Mouse (Mus musculus): ENCODE data around the gene Gm49358. TPM values are rescaled to one million over a fixed set of nuclear protein-coding genes. Genes with fewer than 3 reads are reported as not detected.

The Gm49358 gene
- total RNA-seq, 2 experiments from 2014 or later: 12.5 to 13.9 TPM

DNA sequence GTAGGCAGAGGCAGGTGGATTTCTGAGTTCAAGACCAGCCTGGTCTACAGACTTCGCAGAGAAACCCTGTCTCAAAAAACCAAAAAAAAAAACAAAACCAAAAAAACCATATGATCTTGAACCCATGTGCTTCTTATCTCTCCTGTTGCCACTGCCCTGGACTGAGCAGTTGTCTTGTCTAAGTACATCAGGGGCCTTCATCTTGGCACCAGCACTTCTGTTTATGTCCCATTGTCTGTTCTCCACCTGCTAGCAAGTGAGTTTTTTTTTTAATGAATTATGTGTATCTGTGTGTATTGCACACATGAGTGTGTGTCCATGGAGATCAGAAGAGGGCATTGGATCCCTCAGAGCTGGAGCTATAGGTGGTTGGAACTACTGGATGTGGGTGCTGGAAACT is 43.6 kb downstream of the Gm49358 start:
- intact Hi-C loops (cut with DNase I): no loop called here
- no peak for DNase-seq (ENCODE audit: low spot score)

- intact Hi-C loops (cut with DNase I): no loop called here
- no peak for DNase-seq (ENCODE audit: low spot score)
Measured at GRCm38 (mm10) chr10:86808013-86808758, 44.4 kb downstream of the Gm49358 start.

DNA sequence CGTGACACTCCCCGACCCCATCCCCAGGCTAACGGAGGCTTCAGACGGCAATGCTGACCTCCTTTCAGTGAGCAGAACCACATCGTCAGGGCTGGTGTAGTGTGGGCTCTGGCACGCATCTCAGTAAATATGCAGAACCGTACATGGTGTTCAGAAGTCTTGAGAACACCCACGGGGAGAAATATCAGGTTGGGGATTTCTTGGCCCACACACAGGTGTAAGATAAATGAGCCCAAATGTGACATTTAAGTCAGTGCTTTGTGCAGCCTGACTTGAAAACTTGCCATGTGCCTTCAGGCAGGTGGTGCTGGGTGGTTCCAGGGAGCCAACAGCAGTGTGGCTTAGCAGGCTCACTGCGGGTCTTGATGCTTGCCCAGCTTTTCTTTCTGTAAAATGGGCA is 46.2 kb downstream of the Gm49358 start:
- intact Hi-C loops (cut with DNase I): no loop called here
- no peak for DNase-seq (ENCODE audit: low spot score)

DNA sequence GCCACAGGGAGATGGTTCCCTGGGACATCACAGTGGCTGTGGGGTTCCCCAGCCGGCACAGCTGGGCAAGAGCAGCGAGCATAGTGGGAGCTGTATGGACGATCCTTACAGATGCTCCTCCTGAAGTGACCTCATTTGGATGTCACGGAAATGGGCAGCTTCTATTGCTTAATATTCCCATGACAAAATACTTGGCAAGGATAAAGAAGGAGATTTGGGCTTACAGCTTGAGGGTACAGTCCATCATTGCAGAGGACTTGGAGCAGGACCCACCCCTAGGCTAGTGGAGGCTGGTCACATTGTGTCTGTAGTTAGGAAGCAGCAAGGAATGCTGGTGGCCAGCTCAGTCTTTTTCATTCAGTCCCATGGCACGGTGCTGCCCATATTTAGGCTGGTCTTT is 46.8 kb downstream of the Gm49358 start:
- DNase-seq (ENCODE audit: low spot score): no peak
- intact Hi-C loops (cut with DNase I): no loop called here

GRCm38 (mm10) chr10:86814292-86815131 is 50.7 kb downstream of the Gm49358 start:
- intact Hi-C loops (cut with DNase I): loop anchor here (5.0 kb wide), 1 partner anchor 32 kb away; no protein-coding TSS in a partner anchor

GRCm38 (mm10) chr10:86815133-86815532 is 51.4 kb downstream of the Gm49358 start:
- DNase-seq (ENCODE audit: low spot score): no peak
- intact Hi-C loops (cut with DNase I): loop anchor here (5.0 kb wide), 1 partner anchor 33 kb away; no protein-coding TSS in a partner anchor

More at GRCm38 (mm10) chr10:86814292-86815131, 50.7 kb downstream of the Gm49358 start:
- DNase-seq (ENCODE audit: low spot score): no peak

DNA sequence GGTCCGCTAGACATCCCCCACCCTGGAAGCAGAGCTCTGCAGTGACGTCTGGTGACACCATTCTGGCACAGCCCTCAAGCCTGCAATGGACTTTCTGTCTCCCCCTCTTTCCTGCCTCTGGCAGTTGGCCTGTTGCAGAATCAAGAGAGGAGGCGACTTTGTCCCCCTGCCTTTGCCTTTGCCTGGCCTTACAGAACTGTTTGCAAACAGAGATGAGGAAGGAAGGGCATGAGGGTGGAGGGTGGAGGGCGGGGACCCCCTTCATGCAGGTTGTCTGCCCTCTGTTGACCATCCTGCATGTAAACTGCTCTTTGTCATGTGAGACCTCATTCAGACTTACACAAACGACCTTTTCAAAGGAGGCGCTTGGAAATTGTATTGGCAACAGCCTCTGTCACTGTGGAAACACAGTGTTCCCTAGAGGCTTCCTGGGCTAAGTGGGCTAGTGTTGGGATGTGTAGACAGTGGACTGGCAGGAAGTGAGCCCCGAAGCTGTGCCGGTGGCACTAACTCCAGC is 55.9 kb downstream of the Gm49358 start:
- intact Hi-C loops (cut with DNase I): loop anchor here (5.0 kb wide), 1 partner anchor 37 kb away; no protein-coding TSS in a partner anchor
- DNase-seq (ENCODE audit: low spot score): no peak

DNA sequence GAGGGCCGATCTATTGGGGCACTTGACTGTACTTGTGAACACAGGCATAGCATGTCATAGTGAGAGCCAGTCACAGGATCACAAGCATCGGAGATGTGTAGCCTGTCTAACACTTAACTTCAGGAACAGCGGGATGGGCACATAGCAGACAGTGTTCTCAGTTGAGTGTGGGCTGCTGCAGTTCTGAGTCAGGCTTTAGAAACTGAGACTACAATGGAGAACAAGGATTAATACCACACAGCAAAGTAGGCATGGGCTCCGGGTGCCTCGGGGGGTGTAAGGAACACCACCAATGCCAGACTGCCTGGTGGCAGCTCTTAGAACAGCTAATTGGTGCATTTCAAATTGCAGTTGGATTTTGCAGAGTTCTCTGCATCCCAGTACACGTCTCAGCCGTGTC is 57.2 kb downstream of the Gm49358 start:
- no peak for DNase-seq (ENCODE audit: low spot score)
- intact Hi-C loops (cut with DNase I): no loop called here

GRCm38 (mm10) chr10:86824093-86824492 is 60.3 kb downstream of the Gm49358 start:
- no peak for DNase-seq (ENCODE audit: low spot score)
- intact Hi-C loops (cut with DNase I): no loop called here

DNA sequence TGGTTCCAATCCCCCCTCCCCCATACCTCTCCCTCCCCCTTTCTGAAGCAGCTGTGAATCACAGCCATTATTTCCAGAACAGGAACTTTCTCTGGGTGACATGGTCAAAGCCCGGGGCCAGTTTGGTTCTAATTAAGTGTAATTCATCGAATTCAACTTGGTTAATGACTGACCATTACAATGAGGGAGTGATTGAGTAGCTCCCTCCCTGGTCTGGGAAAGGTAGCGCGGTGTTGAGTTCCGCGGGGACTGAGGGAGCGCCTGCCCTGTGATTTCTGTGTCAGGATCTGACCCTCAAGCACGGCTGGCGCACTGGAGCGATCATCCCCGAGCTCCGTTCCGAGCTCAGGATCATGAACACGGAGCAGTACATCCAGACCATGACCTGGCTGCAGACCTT is 61.1 kb downstream of the Gm49358 start:
- intact Hi-C loops (cut with DNase I): loop anchor here (5.0 kb wide), 1 partner anchor 118 kb away; the partner anchor contains the start of genes Hsp90b1 and Ttc41
- no peak for DNase-seq (ENCODE audit: low spot score)

- intact Hi-C loops (cut with DNase I): loop anchor here (5.0 kb wide), 1 partner anchor 119 kb away; the partner anchor contains the start of genes Hsp90b1 and Ttc41
- DNase-seq (ENCODE audit: low spot score): peak; percentile 45
Measured at GRCm38 (mm10) chr10:86825871-86826522, 62.2 kb downstream of the Gm49358 start.

DNA sequence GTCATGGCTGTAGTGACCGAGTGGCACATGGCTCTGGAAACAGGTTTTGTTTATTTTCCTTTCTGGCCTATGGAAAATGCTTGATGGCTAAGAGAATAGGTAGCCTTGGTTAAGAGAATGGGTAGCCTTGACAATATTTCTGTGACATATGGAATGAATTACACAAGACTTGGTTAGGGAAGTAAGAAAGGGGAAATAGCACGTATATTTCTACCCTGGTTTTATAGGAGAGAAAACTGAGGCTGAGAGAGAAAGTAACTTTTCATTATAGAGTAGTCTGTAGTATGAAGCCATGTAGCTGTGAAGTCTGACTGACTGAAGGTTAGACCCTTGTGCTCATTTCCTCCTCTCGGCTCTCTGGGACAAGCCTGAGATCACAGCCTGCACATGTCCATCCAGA is 63.2 kb downstream of the Gm49358 start:
- intact Hi-C loops (cut with DNase I): loop anchor here (5.0 kb wide), 1 partner anchor 120 kb away; the partner anchor contains the start of genes Hsp90b1 and Ttc41

GRCm38 (mm10) chr10:86828221-86829135 is 64.7 kb downstream of the Gm49358 start:
- DNase-seq (ENCODE audit: low spot score): no peak
- intact Hi-C loops (cut with DNase I): loop anchor here (5.0 kb wide), 1 partner anchor 121 kb away; the partner anchor contains the start of genes Hsp90b1 and Ttc41

More for the DNA sequence above, 63.2 kb downstream of the Gm49358 start:
- DNase-seq (ENCODE audit: low spot score): no peak

- DNase-seq (ENCODE audit: low spot score): no peak
- intact Hi-C loops (cut with DNase I): loop anchor here (5.0 kb wide), 1 partner anchor 122 kb away; the partner anchor contains the start of genes Hsp90b1 and Ttc41
Measured at GRCm38 (mm10) chr10:86829515-86829914, 65.7 kb downstream of the Gm49358 start.

- intact Hi-C loops (cut with DNase I): no loop called here
- DNase-seq (ENCODE audit: low spot score): no peak
Measured at GRCm38 (mm10) chr10:86836784-86837183, 73.0 kb downstream of the Gm49358 start.

DNA sequence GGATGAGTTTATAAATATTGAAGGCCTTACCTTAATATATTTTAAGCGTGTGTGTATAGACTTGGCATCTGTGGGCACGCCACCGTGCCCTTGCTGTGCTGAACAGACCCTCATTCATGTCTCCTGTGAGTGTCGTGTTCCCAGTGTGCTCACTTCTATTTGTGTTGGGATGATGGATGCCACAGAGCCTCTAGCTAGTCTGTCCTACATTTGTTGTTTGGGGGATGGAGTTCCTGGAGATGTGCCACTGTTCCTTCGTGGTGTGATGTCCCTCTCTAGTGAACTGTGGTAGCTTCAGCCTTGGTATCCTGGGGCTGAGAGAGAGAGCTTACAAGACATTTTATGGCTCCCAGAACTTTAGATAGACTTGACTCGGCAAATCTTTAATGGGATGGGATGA is 75.1 kb downstream of the Gm49358 start:
- intact Hi-C loops (cut with DNase I): no loop called here
- DNase-seq (ENCODE audit: low spot score): no peak

- intact Hi-C loops (cut with DNase I): no loop called here
Measured at GRCm38 (mm10) chr10:86842659-86843058, 78.9 kb downstream of the Gm49358 start.

DNA sequence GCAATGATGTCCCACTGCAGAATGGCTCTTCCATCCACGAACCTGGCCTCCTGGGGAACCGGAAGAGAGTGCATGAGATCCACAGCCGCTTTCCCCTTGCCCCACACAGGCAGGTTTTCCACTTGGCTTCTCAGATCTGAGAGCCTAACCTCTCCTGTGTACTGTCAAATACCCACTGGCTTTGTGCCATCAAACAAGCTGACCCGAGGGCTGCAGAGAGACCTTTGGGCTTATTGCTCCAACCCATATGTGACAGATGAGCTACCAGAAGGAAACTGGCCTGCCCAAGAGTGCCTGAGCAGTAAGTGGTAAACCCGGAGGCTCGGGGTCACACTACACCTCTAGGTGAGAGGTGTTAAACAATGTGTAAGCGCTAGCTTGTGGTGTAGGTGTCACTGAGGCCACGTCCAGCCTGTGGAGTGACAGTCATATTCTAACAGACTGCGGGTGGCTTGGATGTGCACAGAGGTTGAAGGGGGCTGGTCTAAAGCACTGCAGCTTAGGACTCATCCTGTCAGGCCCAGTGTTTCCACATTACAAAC is 83.2 kb downstream of the Gm49358 start:
- no peak for DNase-seq (ENCODE audit: low spot score)
- intact Hi-C loops (cut with DNase I): no loop called here

More at GRCm38 (mm10) chr10:86842659-86843058, 78.9 kb downstream of the Gm49358 start:
- DNase-seq (ENCODE audit: low spot score): no peak
